Mouse (Mus musculus): ENCODE results near the gene Cacna2d1.

Gene Cacna2d1

GRCm38 (mm10) chr5:16410011-16410410, 475.5 kb downstream of the Cacna2d1 start:
- in situ Hi-C loops (cut with MboI, MseI) = no loop called here

GRCm38 (mm10) chr5:16414693-16415092, 480.2 kb downstream of the Cacna2d1 start:
- in situ Hi-C loops (cut with MboI, MseI) = no loop called here

- in situ Hi-C loops (cut with MboI, MseI) = no loop called here
These were observed 483.5 kb downstream of the Cacna2d1 start for GRCm38 (mm10) chr5:16417996-16418395.

- in situ Hi-C loops (cut with MboI, MseI) = no loop called here
These were observed 484.0 kb downstream of the Cacna2d1 start for GRCm38 (mm10) chr5:16418504-16418903.

Measured in T-helper 2 cell (primary cell).